In the genomic region with DNA sequence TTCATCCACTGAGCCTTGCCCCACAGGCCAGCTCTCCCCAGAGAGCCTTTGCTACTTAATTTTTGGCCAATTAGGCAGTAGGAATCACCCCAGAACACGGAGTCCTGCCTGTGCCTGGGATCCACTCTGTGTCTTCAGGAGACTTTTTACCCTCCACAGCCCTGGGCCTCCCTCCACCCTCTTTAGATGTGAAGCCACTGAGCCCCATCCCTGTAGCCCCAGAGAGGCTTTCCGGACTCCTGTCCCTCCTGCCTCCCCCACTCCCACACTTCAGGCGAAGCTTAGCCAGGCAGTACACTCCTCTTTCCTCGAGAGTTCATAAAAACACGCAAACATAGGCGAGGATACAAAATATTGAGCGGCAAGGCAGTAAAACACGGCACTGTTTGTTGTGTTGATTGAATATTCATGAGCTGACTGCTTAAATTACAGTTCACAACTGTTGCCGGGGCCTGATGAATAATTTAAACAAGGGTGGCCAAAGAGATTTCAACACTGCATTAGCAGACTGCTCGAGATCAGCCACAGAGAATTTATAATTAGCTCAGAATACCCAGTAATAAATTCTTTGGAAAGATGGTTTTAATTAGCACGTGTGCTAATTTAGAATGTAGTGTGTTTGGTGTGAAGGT, we compare ENCODE assay signal across 16 mouse cellular contexts.
DNase-seq lines count a peak whose midpoint lies in the region; ATAC-seq lines count a peak whose summit lies in the region.
"Had no signal": no experiment of that assay in that cellular context is flagged by ENCODE, and none has a peak within 500 bp of the region (broad histone marks: within the 10 kb centered on the region; RNA-seq: fewer than 3 reads in every experiment).

No protein-coding gene starts in this region.

- H3K36me3 ChIP-seq in forebrain, embryonic 11.5 days (ENCODE audit: control insufficient read depth, insufficient read depth, low read length): no peaks in the 10 kb centered on the region
- H3K36me3 ChIP-seq in hindbrain, embryonic 10.5 days: no peaks in the 10 kb centered on the region
- H3K36me3 ChIP-seq in midbrain, embryonic 11.5 days (ENCODE audit: control insufficient read depth, insufficient read depth, low read length): no peaks in the 10 kb centered on the region
- no peaks in the 10 kb centered on the region for H3K36me3 ChIP-seq in neural tube, embryonic 14.5 days (ENCODE audit: control insufficient read depth, insufficient read depth, low read length)
- H3K36me3 ChIP-seq: heart, embryonic 15.5 days; limb, embryonic 15.5 days had no signal

- no peaks in the 10 kb centered on the region; the same call in 1 of the 2 replicates for H3K27me3 ChIP-seq in forebrain, embryonic 11.5 days (ENCODE audit: control insufficient read depth, insufficient read depth, low read length)
- H3K27me3 ChIP-seq in hindbrain, embryonic 10.5 days (ENCODE audit: insufficient read depth, poor library complexity, severe bottlenecking): peaks cover 51% of the 10 kb centered on the region
- no peaks in the 10 kb centered on the region for H3K27me3 ChIP-seq in midbrain, embryonic 11.5 days (ENCODE audit: control insufficient read depth, insufficient read depth, low read length)
- H3K27me3 ChIP-seq in neural tube, embryonic 14.5 days (ENCODE audit: control insufficient read depth, insufficient read depth, low read length): peaks cover 13% of the 10 kb centered on the region
- H3K27me3 ChIP-seq: heart, embryonic 15.5 days had no signal

- peak overlapping the region; percentile 31 for H3K4me2 ChIP-seq in forebrain, embryonic 11.5 days (ENCODE audit: low read depth, low read length, severe bottlenecking)
- peak overlapping the region; percentile 33 for H3K4me2 ChIP-seq in midbrain, embryonic 11.5 days
- no peak overlapping the region for H3K4me2 ChIP-seq in neural tube, embryonic 14.5 days (ENCODE audit: low read depth, low read length)
- H3K4me2 ChIP-seq: heart, embryonic 15.5 days; limb, embryonic 15.5 days had no signal

- peaks cover 15% of the 10 kb centered on the region; the same call in 1 of the 2 replicates for H3K4me1 ChIP-seq in forebrain, embryonic 11.5 days (replicated peaks; ENCODE audit: control insufficient read depth, insufficient read depth, low read length)
- peaks cover 66% of the 10 kb centered on the region for H3K4me1 ChIP-seq in hindbrain, embryonic 10.5 days (replicated peaks)
- H3K4me1 ChIP-seq in midbrain, embryonic 11.5 days (ENCODE audit: control insufficient read depth, insufficient read depth, low read length): peaks cover 44% of the 10 kb centered on the region
- peaks cover 27% of the 10 kb centered on the region for H3K4me1 ChIP-seq in neural tube, embryonic 14.5 days (ENCODE audit: control insufficient read depth, insufficient read depth, low read length)
- H3K4me1 ChIP-seq: heart, embryonic 15.5 days had no signal

- ATAC-seq in forebrain, embryonic 11.5 days (replicated peaks; ENCODE audit: low FRiP score): peak; percentile 75
- peak; percentile 66 for ATAC-seq in midbrain, embryonic 11.5 days (ENCODE audit: low FRiP score)
- peak; percentile 36; the same call in 1 of the 2 replicates for ATAC-seq in neural tube, embryonic 14.5 days (ENCODE audit: low read depth)
- no peak for ATAC-seq in CD4-positive, CD25-positive, alpha-beta regulatory T cell, adult 4 months

- 30% methylated on average over 11 of the region's 11 CpGs for WGBS in forebrain, embryonic 11.5 days
- 43% methylated on average over 11 of the region's 11 CpGs for WGBS in hindbrain, embryonic 10.5 days
- WGBS in midbrain, embryonic 11.5 days: 43% methylated on average over 11 of the region's 11 CpGs
- 17% methylated on average over 11 of the region's 11 CpGs for WGBS in neural tube, embryonic 14.5 days

- H3K4me3 ChIP-seq in forebrain, embryonic 11.5 days (ENCODE audit: low read depth, low read length): no peak overlapping the region
- H3K4me3 ChIP-seq in hindbrain, embryonic 10.5 days: peak overlapping the region; percentile 20
- no peak overlapping the region for H3K4me3 ChIP-seq in midbrain, embryonic 11.5 days (ENCODE audit: low read depth, low read length)
- no peak overlapping the region for H3K4me3 ChIP-seq in neural tube, embryonic 14.5 days (ENCODE audit: low read depth, low read length)
- H3K4me3 ChIP-seq: heart, embryonic 15.5 days; left cerebral cortex, adult 2 months; limb, embryonic 15.5 days had no signal

- no peaks in the 10 kb centered on the region for H3K9me3 ChIP-seq in forebrain, embryonic 11.5 days (ENCODE audit: control insufficient read depth, low read length)
- no peaks in the 10 kb centered on the region for H3K9me3 ChIP-seq in hindbrain, embryonic 10.5 days
- no peaks in the 10 kb centered on the region for H3K9me3 ChIP-seq in midbrain, embryonic 11.5 days (ENCODE audit: control insufficient read depth, low read length)
- no peaks in the 10 kb centered on the region for H3K9me3 ChIP-seq in neural tube, embryonic 14.5 days (ENCODE audit: control insufficient read depth, low read length)
- H3K9me3 ChIP-seq: heart, embryonic 15.5 days; limb, embryonic 15.5 days had no signal

- H3K9ac ChIP-seq in forebrain, embryonic 11.5 days (ENCODE audit: low read length): 0 out of 2 replicates have a peak overlapping the region, but pooled peaks have one; percentile 7
- no peak overlapping the region for H3K9ac ChIP-seq in midbrain, embryonic 11.5 days (ENCODE audit: low read length)
- no peak overlapping the region for H3K9ac ChIP-seq in neural tube, embryonic 14.5 days (replicated peaks; ENCODE audit: low read depth, low read length)
- H3K9ac ChIP-seq: heart, embryonic 15.5 days; limb, embryonic 15.5 days had no signal

- DNase-seq in forebrain, embryonic 11.5 days (ENCODE audit: low spot score): no peak
- DNase-seq in hindbrain, embryonic 10.5 days (ENCODE audit: low spot score): no peak
- peak; percentile 89 for DNase-seq in midbrain, embryonic 11.5 days (ENCODE audit: low spot score, missing footprints)
- no peak for DNase-seq in kidney, postnatal 25 days
- no peak for DNase-seq in thymus, postnatal 14 days
- DNase-seq: adrenal gland, adult 8-10 months; cerebellum, adult 9-10 months; embryo, embryonic 11 days; kidney, adult 9 months; lung, adult 2 months; lung, postnatal 4 days had no signal

- H3K27ac ChIP-seq in forebrain, embryonic 11.5 days (ENCODE audit: low read depth, low read length): peak overlapping the region; percentile 58; the same call in 1 of the 2 replicates
- peak overlapping the region; percentile 73 for H3K27ac ChIP-seq in hindbrain, embryonic 10.5 days
- no peak overlapping the region; the same call in 1 of the 2 replicates for H3K27ac ChIP-seq in midbrain, embryonic 11.5 days (ENCODE audit: low read depth, low read length)
- no peak overlapping the region for H3K27ac ChIP-seq in neural tube, embryonic 14.5 days (ENCODE audit: low read depth, low read length)
- H3K27ac ChIP-seq: heart, embryonic 15.5 days; left cerebral cortex, adult 2 months; limb, embryonic 15.5 days had no signal

Comparison
In these comparisons a context has a peak if more than half of its experiments do, and no peak if none do; other contexts are left out.
1. H3K27ac ChIP-seq: peak in forebrain, embryonic 11.5 days (single experiment) and hindbrain, embryonic 10.5 days (single experiment); none in midbrain, embryonic 11.5 days (single experiment) and neural tube, embryonic 14.5 days (single experiment).